Mouse (Mus musculus) stomach, embryonic 14.5 days (tissue): ENCODE results near the gene Got1. TPM values are rescaled to one million over a fixed set of nuclear protein-coding genes. Genes with fewer than 3 reads are reported as not detected.

Experiments used
- ATAC-seq: fragments of 200-750 bp; cut with Nextera tagmentation; 2 replicates; pipeline ENCODE4 v1.8.0; 2017; ENCODE audit warnings: low read depth, moderate TSS enrichment; ENCODE audit not compliant: insufficient number of reproducible peaks, insufficient read depth, low FRiP score
- H3K27ac ChIP-seq: fragments of 300-500 bp; sonication (generic); 2 replicates; pipeline ENCODE4 v1.5.1; 2014; ENCODE audit warnings: mild to moderate bottlenecking, low read length, moderate library complexity, mixed read lengths
- H3K27me3 ChIP-seq: fragments of 300-500 bp; sonication (generic); 2 replicates; pipeline ENCODE4 v1.6.1; 2014; ENCODE audit warnings: low read length, control low read depth, mixed read lengths; ENCODE audit not compliant: control insufficient read depth, insufficient read depth
- H3K36me3 ChIP-seq: fragments of 300-500 bp; sonication (generic); 2 replicates; pipeline ENCODE4 v1.6.1; 2014; ENCODE audit warnings: mild to moderate bottlenecking, control low read depth, low read length, moderate library complexity, mixed read lengths; ENCODE audit not compliant: control insufficient read depth, insufficient read depth
- H3K4me1 ChIP-seq: fragments of 300-500 bp; sonication (generic); 2 replicates; pipeline ENCODE4 v1.6.1; 2014; ENCODE audit warnings: low read length, control low read depth, mixed read lengths; ENCODE audit not compliant: control insufficient read depth, insufficient read depth
- H3K4me2 ChIP-seq: fragments of 300-500 bp; sonication (generic); replicated peaks from 2 replicates; pipeline ENCODE4 v1.6.1; 2014; ENCODE audit warnings: low read depth, low read length, control low read depth
- H3K4me3 ChIP-seq: fragments of 300-500 bp; sonication (generic); 2 replicates; pipeline ENCODE4 v1.5.1; 2014; ENCODE audit warnings: low read depth, low read length, control low read depth
- H3K9ac ChIP-seq: fragments of 300-500 bp; sonication (generic); replicated peaks from 2 replicates; pipeline ENCODE4 v1.6.1; 2014; ENCODE audit warnings: low read depth, mild to moderate bottlenecking, control low read depth, low read length, moderate library complexity, mixed read lengths
- H3K9me3 ChIP-seq: fragments of 300-500 bp; sonication (generic); 2 replicates; pipeline ENCODE4 v1.6.1; 2016; ENCODE audit warnings: low read depth, low read length, control low read depth; ENCODE audit not compliant: control insufficient read depth
- WGBS: fragments of 180-500 bp; shearing (Covaris S2); extraction: QIAGEN DNeasy Blood & Tissue Kit; methylation state at CpG from one replicate; pipeline ENCODE4 v1.1.7; 2014; 5-methylcytosine and 5-hydroxymethylcytosine counted together
- polyA plus RNA-seq: library from polyadenylated mRNA; unstranded; fragments of >200 nt; fragmentation: Nextera tagmentation; extraction: Ambion mirVana; gene quantifications from 2 replicates; pipeline ENCODE4 v1.2.1, GENCODE M21; 2014

Got1 gene
- polyA plus RNA-seq, 1 experiment from 2014 or later, result 21.6 TPM

DNA sequence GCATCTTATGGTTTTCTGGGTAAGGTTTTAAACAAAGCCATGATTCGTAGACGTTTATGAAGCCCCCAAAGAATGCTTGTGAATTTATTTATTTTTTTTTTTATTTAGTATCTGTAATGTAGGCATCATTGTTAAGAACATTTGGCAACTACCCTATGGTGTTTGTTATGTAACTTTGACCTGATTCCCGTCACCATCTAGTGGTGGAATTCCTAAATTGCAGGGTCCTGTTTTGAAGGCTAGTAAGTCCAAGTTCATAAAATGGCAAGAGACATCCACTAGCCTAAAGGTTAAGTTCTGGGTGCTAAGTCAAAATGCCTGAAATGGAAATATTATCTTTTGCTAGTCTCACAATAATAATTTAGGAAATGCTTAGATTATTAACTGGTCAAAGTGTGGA, 37.0 kb downstream of the Got1 start:
- 39% methylated on average over 3 of the region's 3 CpGs for WGBS
- Histone ChIP-seq H3K4me1 (no peaks in the 10 kb centered on the region), H3K27me3 (no peaks in the 10 kb centered on the region)

DNA sequence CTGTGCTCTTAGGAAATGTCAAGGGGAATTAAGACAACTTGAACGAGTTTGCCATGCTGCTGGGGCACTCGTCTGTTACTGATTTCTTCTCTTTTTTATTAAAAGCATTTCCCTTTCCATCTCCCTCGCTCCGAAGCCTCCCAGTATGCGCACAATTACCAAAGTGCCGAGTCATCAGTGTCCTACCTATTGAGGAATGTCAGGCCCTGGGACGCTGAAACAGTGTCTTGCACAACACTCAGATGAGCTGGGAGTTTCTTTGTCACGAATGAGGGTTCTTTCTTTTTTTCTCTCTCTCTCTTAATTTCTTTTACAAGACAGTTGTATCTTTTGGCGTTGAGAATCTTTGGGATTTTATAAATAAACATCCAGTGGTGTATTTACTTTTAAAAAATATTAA, 43.9 kb downstream of the Got1 start:
- 67% methylated on average over 9 of the region's 9 CpGs for WGBS
- no peaks in the 10 kb centered on the region for H3K27me3 ChIP-seq
- H3K4me2 ChIP-seq, result no peak overlapping the region

More for the DNA sequence above, 37.0 kb downstream of the Got1 start:
- Histone ChIP-seq H3K9me3 (no peaks in the 10 kb centered on the region), H3K9ac (no peak overlapping the region), H3K4me2 (no peak overlapping the region), H3K4me3 (no peak overlapping the region), H3K27ac (no peak overlapping the region), H3K36me3 (no peaks in the 10 kb centered on the region)
- no peak for ATAC-seq

GRCm38 (mm10) chr19:43479431-43479830, 45.0 kb downstream of the Got1 start:
- no peak overlapping the region for H3K4me2 ChIP-seq
- no peaks in the 10 kb centered on the region for H3K27me3 ChIP-seq
- H3K4me3 ChIP-seq, result no peak overlapping the region
- H3K36me3 ChIP-seq, result no peaks in the 10 kb centered on the region
- no peaks in the 10 kb centered on the region for H3K9me3 ChIP-seq
- H3K4me1 ChIP-seq, result no peaks in the 10 kb centered on the region
- no peak for ATAC-seq
- WGBS, result 74% methylated on average over 5 of the region's 5 CpGs
- no peak overlapping the region for H3K27ac ChIP-seq
- no peak overlapping the region for H3K9ac ChIP-seq

More for the DNA sequence above, 43.9 kb downstream of the Got1 start:
- no peaks in the 10 kb centered on the region for H3K36me3 ChIP-seq
- no peak overlapping the region for H3K4me3 ChIP-seq
- H3K9me3 ChIP-seq, result no peaks in the 10 kb centered on the region
- no peak for ATAC-seq
- no peak overlapping the region for H3K9ac ChIP-seq
- no peak overlapping the region for H3K27ac ChIP-seq
- H3K4me1 ChIP-seq, result no peaks in the 10 kb centered on the region

DNA sequence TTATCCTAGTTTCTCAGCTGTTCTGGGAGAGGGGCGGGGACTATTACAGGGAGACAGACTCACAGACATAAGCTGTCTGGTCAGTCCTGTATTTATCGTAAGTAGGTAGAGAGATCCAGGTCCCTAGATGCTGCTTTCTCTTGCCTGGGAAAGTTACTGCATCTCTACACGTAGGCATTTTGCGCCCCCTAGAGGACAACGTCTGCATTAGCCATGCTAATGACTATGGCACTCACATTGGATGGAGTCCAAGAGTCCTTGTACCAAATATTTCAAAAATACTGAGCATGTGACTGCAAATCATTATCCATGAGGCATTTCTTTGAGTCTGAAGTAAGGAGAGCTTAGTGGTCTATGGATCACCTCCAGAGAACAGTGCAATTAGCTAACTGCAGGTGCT, 45.5 kb downstream of the Got1 start:
- no peaks in the 10 kb centered on the region for H3K36me3 ChIP-seq
- 23% methylated on average over 5 of the region's 5 CpGs for WGBS
- no peaks in the 10 kb centered on the region for H3K9me3 ChIP-seq
- no peak for ATAC-seq
- no peak overlapping the region for H3K4me3 ChIP-seq
- H3K4me2 ChIP-seq, result no peak overlapping the region
- no peaks in the 10 kb centered on the region for H3K4me1 ChIP-seq
- no peak overlapping the region for H3K9ac ChIP-seq
- no peak overlapping the region for H3K27ac ChIP-seq
- H3K27me3 ChIP-seq, result no peaks in the 10 kb centered on the region

DNA sequence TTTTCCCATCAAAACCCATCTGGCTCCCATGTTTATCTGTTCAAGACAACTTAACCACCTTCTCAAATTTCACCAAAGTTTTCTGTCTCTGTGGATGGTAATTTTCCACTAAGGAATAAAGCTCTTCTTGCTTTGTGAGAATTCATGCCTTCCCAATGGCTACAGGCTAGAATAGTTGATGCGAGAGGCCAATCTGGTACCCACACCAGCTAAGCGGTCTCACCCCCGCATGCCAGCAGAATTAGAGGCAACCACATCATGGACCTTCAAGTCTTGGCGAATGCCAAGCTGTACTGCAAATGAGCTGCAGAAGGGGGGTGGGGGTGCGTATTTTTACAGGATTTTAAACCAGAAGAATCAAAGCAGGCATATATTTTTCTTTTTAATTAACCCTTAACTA, 47.0 kb downstream of the Got1 start:
- no peaks in the 10 kb centered on the region for H3K27me3 ChIP-seq
- no peak for ATAC-seq
- H3K4me2 ChIP-seq, result no peak overlapping the region
- no peaks in the 10 kb centered on the region for H3K9me3 ChIP-seq
- no peaks in the 10 kb centered on the region for H3K4me1 ChIP-seq
- H3K36me3 ChIP-seq, result no peaks in the 10 kb centered on the region
- 86% methylated on average over 5 of the region's 5 CpGs for whole genome bisulfite sequencing
- H3K9ac ChIP-seq, result no peak overlapping the region
- H3K4me3 ChIP-seq, result no peak overlapping the region
- H3K27ac ChIP-seq, result no peak overlapping the region

DNA sequence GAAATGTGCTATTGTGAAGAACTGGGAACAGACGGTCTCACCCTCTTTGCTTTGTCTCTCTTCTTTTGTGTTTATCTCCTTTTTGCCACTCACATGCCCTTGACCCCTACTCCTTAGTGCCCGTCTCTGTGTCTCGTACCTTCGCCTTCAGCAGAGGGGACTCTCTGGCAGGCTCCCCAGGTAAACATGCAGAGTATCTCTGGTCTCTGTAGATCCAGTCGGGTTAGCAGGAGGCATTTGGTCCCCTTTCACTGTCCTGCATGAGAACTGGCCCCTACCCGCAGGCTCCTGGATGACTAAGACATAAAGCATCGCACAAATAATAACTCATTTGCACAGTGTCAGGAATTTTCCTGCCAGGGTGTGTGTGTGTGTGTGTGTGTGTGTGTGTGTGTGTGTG, 48.3 kb downstream of the Got1 start:
- no peaks in the 10 kb centered on the region for H3K4me1 ChIP-seq
- H3K9ac ChIP-seq, result no peak overlapping the region
- H3K27ac ChIP-seq, result no peak overlapping the region
- H3K27me3 ChIP-seq, result no peaks in the 10 kb centered on the region
- no peaks in the 10 kb centered on the region for H3K36me3 ChIP-seq
- no peak for ATAC-seq
- WGBS, result 60% methylated on average over 7 of the region's 7 CpGs
- no peak overlapping the region for H3K4me3 ChIP-seq
- no peaks in the 10 kb centered on the region for H3K9me3 ChIP-seq
- no peak overlapping the region for H3K4me2 ChIP-seq

- H3K4me3 ChIP-seq, result no peak overlapping the region
- WGBS, result 55% methylated on average over 2 of the region's 2 CpGs
- ATAC-seq, result no peak
- H3K9me3 ChIP-seq, result no peaks in the 10 kb centered on the region
- H3K4me1 ChIP-seq, result no peaks in the 10 kb centered on the region
- no peak overlapping the region for H3K9ac ChIP-seq
- no peak overlapping the region for H3K4me2 ChIP-seq
- no peak overlapping the region for H3K27ac ChIP-seq
- no peaks in the 10 kb centered on the region for H3K27me3 ChIP-seq
- no peaks in the 10 kb centered on the region for H3K36me3 ChIP-seq
These were observed 48.8 kb downstream of the Got1 start for GRCm38 (mm10) chr19:43475642-43476041.

DNA sequence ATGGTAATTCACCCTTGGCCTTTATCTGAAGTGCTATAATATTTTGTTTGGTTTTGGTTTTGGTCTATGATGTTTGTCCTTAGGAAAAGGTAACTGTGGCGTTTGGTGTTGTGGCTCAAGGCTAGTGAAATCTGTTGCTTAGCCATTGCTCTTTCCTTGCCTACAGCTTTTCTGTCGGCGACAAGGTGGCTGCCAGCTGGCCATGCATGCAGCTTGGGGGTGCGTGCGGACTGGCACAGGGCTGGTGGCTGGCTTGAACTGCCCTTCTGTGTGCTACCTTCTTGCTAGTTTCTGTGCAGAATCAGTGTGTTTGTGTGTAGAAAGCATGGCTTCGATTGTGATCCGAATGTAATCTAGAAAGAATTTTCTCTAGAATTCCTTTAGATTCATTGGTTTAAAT, 51.6 kb downstream of the Got1 start:
- no peaks in the 10 kb centered on the region for H3K4me1 ChIP-seq
- no peak for ATAC-seq
- H3K36me3 ChIP-seq, result no peaks in the 10 kb centered on the region
- no peak overlapping the region for H3K4me2 ChIP-seq
- no peak overlapping the region for H3K4me3 ChIP-seq
- WGBS, result 96% methylated on average over 7 of the region's 7 CpGs
- no peak overlapping the region for H3K27ac ChIP-seq
- no peaks in the 10 kb centered on the region for H3K9me3 ChIP-seq
- H3K27me3 ChIP-seq, result no peaks in the 10 kb centered on the region
- H3K9ac ChIP-seq, result no peak overlapping the region

DNA sequence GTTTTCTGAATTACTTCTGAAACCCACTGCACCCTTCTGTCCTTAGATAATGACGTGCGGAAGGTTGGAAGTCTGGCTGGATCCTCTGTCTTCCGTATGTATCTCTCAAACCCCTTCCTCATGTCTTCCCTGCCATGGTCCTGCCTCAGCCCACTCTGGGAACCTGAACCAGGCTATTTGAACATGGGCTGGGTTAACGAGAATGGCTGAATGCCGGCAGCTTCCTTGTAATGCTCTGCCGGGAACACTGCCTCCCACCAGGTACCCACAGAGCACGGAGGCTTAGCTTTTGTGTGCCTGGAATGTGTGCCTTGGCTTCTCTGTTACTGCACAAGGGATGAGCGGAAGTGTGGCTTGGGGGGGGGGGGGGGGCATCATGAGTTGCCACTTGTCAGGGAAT, 52.1 kb downstream of the Got1 start:
- Histone ChIP-seq H3K9me3 (no peaks in the 10 kb centered on the region), H3K36me3 (no peaks in the 10 kb centered on the region), H3K4me1 (no peaks in the 10 kb centered on the region), H3K4me3 (no peak overlapping the region), H3K27ac (no peak overlapping the region), H3K4me2 (no peak overlapping the region), H3K27me3 (no peaks in the 10 kb centered on the region), H3K9ac (no peak overlapping the region)
- WGBS, result 82% methylated on average over 8 of the region's 8 CpGs
- ATAC-seq, result no peak
